Mouse (Mus musculus): ENCODE results near the gene Hoxd3.

DNA sequence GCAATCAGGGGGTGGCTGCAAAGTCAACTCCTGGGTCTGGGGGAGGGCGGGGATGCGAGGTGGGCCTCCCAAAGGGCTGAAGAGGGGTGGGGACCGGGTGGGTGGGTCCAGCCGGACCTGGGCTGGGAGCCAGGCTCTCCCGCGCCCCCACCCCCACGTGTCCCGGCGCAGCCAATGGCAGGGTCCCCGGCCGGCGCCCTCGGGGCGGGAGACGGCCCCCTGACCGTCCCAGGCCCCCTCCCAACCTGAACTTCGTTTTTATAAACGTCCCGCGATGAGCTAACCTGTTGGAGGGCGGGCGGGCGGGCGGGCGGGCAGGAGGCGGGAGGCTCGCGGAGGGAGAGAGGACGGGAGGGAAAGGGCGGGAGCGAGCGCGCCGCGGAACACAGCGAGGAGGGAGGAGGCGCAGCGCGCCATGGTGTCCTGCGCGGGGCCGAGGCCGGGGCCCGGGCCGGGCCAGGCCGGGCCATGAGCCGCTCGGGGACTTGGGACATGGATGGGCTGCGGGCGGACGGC is 43.8 kb upstream of the Hoxd3 start, which contains the start of gene Hoxd13:
- TF ChIP-seq CTCF (IDR thresholded peaks at IDR 0.05; ENCODE audit: low read depth, low read length): no peak
- TF ChIP-seq EP300 (IDR thresholded peaks at IDR 0.05; ENCODE audit: insufficient read depth, low read depth, low read length): no peak

Data from ES-Bruce4 (cell line).